Mouse (Mus musculus) kidney, postnatal 36 days (tissue): ENCODE data around the gene Gm10053.
A peak's percentile ranks its signal among the peaks of the same experiment; 100 is the strongest.
"Not testable (repeated sequence)": the region's sequence is repeated elsewhere in the genome, so short reads cannot be mapped to it uniquely, and the experiment has no call there.

Experiments
- DNase-seq, 2 experiments: peaks; one replicate each; pipeline ENCODE4 v3.0.0; 2021 to 2022; ENCODE audit warnings: mixed read lengths in 2 of 2

Gm10053 gene

GRCm38 (mm10) chr19:24875129-24875870 lies at the start of gene Gm10053:
Gene Gm10053, plus strand, starts transcription at chr19:24875686.
- not testable (repeated sequence) for DNase-seq

DNA sequence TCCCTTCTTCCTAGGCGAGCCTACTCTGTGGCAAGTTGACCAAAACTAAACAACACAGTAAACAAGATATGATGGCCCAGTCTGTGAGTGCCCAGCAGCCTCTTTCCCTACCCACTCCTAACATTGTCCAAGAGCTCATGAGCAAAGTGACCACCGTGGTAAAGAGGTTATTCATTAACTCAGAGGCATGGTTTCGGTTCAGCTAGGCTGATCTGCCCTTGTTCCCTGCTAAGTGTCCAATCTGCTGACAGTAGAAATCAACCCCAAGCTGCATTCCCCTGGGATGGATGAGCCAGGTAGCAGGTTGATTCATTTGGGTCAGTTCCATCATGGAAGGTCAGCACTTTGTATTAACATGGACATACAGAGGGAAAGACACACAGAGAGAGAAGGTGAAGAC lies 33.4 kb upstream of the Gm10053 start:
- DNase-seq = peak; percentile 13 to 47

- no peak for DNase-seq
Measured at GRCm38 (mm10) chr19:24845007-24845546, 30.4 kb upstream of the Gm10053 start.

DNA sequence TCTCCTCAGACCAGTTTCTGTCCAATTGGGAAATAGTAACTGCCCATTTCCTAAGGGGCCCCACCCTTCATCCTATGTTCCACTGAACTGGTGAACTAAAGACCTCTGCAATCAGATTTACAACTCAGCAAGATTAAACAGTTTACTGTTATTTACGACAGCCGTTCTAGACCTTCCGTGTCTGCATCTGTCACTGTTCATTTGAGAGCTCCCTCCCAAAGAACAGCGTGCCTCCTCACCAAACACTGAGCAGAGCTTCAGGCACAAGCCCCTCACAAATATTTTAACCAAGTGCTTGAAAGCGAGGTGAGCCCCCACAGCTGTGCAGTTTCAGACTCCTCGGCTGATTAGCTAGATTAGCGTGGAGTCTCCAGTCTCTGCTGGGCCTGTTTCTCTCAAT lies 27.1 kb upstream of the Gm10053 start:
- no peak for DNase-seq

DNA sequence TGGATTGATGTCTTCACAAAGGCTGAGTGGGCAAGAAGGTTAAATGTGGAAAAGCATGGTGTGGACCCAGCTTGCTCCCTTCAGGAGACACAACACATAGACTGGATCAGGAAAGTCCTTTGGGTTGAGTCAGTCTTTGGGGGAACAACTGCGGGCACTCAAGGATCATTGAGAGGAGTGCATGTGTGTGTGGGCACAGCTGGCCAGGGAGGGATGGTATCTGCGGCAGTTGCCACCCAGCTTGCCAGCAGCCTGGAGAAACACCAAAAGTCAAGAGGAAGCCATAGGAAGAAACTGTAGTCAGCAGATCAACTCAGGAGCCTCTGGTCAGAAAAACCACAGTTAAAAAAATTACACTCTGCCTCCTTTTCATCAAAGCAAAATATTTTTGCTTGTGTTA lies 26.6 kb upstream of the Gm10053 start:
- DNase-seq = no peak

- peak in 1 of 2 experiments; percentile 37 for DNase-seq
Measured at GRCm38 (mm10) chr19:24851456-24852315, 23.8 kb upstream of the Gm10053 start.

DNA sequence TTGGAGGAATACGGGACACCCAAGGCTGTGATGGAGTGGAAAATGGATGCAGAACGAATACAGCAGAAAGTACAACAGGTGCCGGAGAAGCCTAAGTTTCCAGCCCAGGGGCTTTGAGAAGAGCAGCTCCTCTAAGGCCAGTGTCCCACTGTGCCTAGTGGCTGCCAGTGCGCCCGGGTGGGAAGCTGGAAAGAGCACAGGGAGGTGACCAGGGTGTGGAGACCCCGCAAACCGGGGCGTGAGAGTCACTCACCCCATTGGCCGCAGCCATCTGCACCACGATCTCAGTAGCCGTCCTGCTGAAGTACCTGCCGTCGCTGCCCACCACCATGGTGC lies 14.2 kb upstream of the Gm10053 start:
- no peak for DNase-seq

GRCm38 (mm10) chr19:24861612-24862451 lies 13.7 kb upstream of the Gm10053 start, which contains the start of gene Pgm5:
Gene Pgm5, minus strand, starts transcription at chr19:24861855.
- peak; percentile 24 to 52 for DNase-seq

- no peak for DNase-seq
Measured at GRCm38 (mm10) chr19:24865436-24865835, 10.1 kb upstream of the Gm10053 start.

DNA sequence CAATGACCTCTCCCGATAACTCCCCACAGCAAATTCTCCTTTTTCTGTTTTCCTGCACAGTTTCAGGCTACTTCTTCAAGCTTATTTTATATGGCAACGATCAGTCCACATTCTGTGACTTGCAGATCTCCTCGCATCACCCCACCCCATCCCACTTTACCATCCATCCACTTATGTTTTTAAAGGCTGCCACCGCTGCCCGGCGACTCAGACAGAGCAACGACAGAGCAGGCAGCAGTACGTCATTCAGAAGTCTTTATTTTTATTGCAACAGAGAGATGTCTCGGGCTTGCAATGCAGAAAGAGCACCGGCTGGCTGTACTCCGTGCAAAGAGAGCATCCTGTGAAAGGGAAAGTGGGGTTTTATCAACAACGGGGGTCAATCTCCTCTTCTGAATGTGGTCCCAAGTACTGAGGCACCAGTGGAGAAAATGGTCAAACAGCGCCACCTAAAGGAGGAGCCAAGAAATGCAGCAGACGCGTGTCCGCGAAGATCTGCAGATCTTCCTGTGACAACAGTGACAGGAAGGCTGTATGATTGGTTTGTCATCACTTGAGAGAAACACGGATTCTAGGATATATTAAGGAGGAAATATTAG lies 4.3 kb upstream of the Gm10053 start:
- DNase-seq = peak; percentile 46 to 81

DNA sequence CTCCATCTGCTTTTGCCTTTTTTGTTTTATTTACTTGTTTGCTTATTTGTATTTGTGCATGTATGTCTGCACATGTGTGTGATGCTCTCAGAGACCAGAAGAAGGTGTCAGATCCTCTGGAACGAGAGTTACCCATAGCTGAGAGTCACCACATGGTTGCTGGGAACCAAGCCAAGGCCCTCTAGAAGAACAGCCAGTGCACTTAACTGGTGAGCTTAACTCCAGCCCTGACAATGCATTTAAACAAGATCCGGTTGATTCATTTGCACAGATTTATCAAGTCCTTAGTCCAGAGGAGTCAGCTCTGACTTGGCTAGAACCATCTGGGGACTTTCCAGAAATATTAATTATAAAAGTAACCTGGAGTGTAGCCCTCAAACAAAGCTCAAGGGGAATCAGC lies 1.6 kb upstream of the Gm10053 start:
- DNase-seq = no peak

GRCm38 (mm10) chr19:24881237-24881636 lies 5.8 kb downstream of the Gm10053 start:
- no peak for DNase-seq

DNA sequence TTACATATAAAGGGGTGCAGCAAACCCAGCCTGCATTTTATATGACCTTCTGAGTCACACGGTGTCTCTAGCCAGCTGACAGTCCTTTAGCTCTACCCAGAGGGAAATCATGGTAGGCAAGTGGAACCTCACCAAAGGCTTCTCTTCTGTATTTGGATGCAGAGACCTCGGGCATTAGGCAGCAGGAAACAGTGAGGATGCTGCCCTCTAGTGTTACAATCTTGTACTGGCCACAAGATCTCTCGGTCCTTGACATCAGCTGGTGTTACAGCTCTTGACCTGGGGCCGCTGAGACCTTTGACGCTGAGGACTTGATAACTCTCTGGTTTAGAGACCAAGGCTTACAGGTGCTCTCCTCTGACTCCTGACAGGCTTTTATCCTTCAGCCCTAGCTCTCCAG lies 10.0 kb downstream of the Gm10053 start:
- DNase-seq = peak; percentile 56 to 70

DNA sequence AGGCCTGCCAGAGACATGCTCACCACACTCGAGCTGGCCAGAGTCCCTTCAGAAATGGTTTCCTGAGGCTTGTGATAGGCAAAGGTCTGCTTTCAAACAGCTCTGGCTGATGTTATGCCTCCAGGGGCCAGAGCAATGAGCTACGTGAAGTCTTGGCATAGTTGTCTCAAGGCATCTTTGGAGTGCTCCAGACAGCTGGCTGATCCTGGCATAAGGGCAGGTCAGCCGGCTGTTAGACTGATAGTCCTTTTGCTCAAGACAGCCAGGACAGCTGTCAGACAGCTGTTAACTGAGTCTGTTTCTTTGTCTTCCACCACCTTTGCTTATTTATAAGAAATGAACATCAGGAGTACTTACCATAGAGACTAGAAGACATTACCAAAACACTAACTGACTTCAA lies 11.4 kb downstream of the Gm10053 start:
- DNase-seq = no peak

DNA sequence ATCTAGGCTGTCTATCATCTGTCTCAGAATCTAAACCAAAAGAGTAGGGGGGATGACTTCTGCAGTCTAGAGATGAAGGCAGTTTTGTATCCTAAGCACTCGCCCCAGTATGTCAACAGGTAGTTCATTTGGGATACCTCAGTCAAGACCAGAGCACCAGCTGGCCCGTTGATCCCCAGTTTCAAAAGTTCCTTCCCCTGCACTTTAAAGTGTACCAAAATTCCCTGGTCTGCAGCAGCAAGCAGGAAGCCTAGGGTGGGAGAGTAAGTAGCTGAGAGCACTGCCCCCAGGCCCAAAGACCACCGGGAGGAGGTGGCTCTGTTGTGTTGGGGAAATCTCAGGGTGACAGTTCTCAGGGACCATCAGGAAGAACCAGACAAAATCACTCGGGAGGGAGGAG lies 21.1 kb downstream of the Gm10053 start:
- DNase-seq = no peak

GRCm38 (mm10) chr19:24897006-24897895 lies 21.8 kb downstream of the Gm10053 start:
- peak in 1 of 2 experiments; percentile 14 for DNase-seq

GRCm38 (mm10) chr19:24897896-24898736 lies 22.6 kb downstream of the Gm10053 start:
- no peak for DNase-seq

- peak in 1 of 2 experiments; percentile 2 for DNase-seq
Measured at GRCm38 (mm10) chr19:24898737-24899577, 23.5 kb downstream of the Gm10053 start.
